Mouse (Mus musculus) cerebellum, postnatal 14 days (tissue): ENCODE measurements around the gene Gna13.

Experiments
- DNase-seq, 2 experiments: peaks; one replicate each; pipeline ENCODE4 v3.0.0; 2021; ENCODE audit warnings: mixed read lengths in 2 of 2

Gna13 gene

DNA sequence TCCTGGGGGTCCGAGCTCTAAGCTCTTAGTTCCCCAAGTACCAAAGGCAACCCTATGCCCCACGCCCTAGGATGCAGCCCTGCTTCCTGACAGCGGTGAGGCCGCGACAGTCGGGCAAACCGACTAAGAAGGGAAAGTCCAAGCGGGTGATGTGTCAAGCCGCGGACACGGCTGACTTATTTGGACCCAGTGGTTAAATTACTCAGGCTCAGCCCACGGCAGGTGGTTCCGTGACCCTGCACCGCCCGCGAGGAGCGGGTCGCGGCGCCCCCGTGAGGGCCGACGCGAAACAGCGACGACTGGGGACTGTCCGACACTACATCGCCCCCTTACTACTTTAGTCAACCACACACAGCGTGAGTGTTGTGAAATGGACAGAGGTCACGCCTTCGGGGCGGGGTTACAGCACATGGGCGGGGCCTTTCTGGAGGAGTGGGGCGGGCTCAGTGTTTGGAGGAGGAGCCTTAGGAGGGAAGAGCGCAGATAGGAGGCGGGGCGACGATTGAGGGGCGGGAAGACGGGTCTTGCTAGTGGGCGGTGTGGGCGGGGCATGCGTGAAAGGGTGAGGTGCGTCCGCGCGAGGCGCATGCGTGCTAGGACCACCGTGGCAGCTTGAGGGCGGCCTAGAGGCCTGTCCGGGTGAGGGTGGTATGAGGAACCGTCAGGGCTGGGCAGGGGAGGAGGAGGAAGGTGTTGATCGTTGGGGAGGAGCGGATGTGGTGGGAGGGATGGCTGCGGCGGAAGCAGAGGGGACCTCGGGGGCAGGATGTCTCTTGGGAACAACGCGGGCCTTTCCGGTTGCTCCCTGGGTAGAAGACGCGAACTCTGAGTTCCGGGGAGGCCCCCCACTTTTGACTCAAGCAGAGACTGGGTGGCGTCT is 63.0 kb downstream of the Gna13 start, which contains the start of gene Amz2:
TSS of gene Amz2 (plus strand) at position 555 of the 880 bp plus-strand sequence.
- DNase-seq = peak; percentile 99 to 100

DNA sequence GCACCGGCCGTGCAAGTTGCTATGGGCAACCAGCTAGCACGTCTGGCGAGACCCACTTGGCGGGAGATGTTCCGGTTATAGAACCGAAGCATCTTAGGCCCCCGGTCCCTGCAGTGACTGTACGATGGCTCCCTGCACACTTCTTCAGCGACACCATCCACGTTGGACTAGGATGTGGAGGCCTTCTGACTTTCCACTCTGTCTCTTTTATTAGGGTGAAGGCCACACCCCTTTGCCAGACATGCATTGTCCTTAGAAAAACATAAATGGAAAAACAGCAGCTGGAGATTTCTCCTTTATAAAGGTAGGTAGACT is 63.6 kb downstream of the Gna13 start:
- DNase-seq = no peak

DNA sequence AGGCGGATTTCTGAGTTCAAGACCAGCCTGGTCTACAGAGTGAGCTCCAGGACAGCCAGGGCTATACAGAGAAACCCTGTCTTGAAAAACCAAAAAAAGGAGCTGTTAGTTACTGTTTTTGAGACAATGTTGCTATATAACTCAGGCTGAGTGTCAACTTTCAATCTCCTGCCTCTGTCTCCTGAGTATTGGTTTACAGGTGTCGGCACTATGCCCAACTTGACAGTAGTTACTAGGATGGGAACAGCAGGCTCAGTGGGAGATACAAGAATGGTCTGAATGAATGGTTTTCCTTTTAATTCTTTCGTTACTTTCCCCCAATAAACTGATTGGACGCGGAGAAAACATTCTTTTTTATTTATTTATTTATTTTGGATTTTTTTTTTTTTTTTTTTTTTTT is 64.7 kb downstream of the Gna13 start:
- no peak for DNase-seq

DNA sequence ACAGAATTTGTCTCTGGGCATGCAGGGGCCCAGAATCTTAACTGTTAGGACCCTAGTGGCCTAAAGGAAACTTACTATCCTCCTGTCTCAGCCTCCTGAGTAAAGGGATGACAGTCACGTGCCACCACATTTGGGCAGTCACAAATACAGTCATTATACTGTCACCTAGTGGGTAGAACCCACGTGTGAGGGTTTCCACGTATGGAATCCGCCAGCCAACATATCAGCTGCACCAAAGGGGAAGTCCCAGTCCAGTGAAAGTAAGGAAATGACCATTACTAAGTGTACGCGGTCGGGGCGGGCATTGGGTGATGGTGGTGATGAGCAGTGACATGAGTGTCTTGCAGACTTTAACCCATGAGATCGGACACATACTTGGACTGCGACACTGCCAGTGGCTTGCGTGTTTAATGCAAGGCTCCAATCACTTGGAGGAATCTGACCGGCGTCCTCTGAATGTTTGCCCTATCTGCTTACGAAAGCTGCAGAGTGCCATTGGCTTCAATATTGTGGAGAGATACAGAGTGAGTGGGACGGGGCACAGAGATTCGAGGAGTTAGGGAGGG is 71.7 kb downstream of the Gna13 start:
- DNase-seq = no peak

DNA sequence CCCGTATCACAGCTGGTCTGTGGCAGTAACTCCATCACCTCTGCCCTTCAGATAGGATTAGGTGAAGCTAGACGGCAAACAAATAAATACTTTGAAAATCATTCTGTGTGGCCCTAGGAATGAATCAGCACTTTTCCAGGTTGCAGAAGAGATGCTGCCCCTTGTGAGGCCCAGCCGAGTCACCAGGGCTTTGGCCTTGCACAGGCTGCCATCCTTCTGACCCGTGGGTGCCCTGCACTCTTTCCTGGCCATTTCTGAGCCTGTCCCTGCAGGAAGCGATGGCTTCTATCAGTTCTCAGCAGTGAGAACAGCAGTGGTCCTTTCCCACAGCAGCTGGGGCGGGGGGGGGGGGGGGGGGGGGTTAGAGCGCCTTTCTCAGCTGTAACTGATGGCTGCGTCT is 74.3 kb downstream of the Gna13 start:
- DNase-seq = no peak

DNA sequence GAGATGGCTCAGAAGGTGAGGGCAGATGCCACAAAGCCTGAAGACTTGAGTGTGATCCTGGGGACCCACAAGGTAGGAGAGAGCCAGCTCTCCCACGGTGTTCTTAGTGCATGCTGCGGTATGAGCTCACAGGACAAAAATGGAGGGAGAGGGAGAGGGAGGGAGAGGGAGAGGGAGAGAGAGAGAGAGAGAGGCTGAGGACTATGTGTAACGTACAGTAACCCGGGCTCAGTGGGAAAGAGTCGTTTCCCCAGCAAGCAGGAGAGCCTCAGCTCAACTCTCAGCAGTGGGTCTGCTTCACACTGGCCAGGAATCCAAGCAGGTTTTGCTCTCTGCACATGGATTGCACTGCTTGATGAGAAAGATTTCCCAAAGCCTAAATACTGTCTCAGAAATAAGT is 76.6 kb downstream of the Gna13 start:
- peak in 1 of 2 experiments; percentile 23 for DNase-seq

DNA sequence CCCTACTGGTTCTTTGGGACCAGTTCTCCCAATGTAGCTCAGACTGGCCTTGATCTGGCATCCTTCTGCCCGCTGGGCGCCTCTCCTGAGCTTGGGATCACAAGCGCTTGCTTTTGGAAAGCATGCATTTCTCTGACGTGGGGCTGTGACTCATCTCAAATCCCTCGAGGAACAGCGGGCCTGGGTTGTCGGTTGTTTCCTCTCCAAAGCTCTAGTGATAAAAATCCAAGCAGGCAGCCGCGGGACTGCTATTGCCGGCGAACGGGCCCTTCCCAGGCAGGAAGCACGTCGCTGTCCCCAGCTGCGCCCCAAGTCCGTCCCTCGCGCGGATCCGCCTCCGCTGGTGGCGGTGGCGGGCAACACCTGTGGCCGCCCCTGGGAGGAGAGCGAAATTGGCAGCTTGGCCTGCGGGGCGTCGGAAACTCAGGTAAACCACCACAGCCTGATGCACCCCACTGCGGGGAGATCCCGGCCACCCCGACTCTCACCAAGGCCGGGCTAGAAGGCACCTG is 77.3 kb downstream of the Gna13 start:
- DNase-seq = peak; percentile 68 to 72

DNA sequence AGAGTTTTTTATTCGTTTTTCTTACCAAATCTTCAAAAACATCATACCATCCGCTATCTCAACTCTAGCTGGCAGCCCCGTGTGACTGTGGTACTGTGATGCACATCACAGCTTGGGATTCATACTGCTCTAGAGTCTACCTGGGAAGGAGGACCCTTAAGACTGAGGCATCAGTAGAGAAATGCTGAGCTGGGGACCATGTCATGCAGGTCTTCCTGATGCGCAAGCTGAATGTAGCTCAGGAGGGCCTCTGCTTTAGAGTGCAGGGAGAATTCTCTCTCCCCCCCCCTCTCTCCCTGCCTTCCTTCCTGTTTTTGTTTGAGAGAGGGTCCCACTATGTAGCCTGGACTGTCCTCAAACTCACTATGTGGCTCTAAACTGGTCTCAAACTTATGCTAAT is 78.0 kb downstream of the Gna13 start:
- DNase-seq = no peak

DNA sequence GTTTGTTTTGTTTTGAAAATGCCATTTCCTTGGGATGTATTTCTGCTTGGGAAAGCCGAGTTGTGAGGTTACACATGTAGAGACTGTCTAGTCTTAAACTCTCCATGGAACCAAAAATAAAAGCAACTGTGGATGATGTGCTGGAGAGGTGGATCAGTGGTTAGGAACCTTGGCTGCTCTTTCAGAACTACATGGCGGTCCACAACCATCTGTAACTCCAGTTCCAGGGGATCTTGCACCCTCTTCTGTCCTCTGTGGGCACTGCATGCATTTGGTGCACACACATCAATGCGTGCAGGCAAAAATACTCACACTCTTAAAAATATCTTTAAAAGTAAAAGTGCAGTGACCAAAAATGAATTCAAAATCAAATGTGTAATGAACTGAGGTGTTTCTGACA is 78.5 kb downstream of the Gna13 start:
- DNase-seq = peak; percentile 49 to 67

DNA sequence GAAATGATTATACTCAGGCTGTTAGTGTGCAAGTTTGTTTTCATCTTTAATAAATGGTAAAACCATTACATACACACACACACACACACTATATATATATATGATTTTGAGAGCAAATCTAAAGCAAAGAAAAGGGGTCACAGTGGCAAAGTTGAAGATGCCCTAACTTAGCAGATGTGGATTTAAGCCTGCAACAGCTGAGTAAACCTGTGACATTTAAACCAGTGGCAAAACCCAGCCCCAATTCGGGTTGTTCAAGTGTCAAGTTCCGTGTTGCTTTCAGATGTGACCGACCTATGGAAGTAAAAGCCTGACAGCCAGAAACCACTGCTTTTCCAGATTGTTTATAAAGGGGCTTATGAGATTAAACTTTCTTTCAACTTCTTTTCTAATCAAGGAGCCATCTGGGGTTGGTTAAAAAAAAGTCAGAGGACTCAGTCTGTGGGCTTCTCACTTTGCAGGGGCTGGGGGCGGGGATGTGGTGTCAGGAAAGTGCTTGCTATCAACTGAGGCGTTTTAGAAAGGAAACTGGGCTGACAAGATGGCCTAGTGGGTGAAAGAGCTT is 79.6 kb downstream of the Gna13 start:
- DNase-seq = no peak

DNA sequence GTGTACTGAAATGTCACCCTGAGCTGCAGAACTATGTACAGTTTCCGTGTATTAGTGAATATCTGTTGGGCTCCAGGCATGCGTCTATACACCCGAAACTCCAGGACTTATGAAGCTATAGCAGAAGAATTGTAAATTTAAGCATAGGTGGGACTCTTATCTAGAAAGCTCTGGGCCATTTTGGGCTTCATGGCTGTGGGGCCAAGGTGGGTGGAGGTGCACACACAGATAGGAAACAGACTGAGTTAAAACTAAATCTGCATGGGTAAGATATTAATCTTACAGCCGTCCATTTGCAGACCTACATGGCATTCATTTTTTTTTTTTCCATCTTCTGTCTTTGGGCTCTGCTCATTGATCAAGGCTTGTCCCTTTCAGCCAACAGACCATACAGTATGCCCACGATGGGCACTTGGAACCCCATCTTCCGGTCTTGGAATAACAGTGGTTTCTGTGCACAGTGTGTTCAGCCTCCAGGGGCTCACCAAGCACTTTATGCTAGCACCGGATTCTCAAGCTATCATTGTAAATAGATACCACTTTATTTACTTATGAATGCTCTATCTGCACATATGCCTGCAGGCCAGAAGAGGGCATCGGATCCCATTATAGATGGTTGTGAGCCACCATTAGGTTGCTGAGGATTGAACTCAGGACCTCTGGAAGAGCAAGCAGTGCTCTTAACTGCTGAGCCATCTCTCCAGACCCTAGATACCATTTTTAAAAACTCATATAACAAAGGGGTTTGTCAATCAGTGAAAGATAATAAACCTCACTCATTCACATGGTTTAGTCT is 81.0 kb downstream of the Gna13 start:
- DNase-seq = no peak

DNA sequence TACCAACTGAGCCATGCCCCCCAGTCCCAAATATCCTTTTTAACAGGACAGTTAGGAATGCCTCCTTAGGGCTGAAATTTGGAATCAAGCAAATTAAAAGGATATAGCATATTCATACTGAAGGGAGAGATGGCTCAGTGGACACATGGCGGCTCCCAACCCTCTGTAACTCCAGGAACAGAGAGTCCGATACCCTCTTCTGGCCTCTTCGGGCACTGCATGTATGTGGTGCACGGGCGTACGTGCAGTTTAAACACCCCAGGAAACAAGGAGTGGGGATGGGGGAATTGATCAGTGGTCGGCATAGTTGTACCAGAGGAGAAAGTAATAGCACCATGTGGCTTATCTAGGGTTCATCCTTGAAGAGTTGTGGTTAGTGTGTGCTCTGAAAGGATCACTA is 82.0 kb downstream of the Gna13 start:
- DNase-seq = peak; percentile 55 to 71

DNA sequence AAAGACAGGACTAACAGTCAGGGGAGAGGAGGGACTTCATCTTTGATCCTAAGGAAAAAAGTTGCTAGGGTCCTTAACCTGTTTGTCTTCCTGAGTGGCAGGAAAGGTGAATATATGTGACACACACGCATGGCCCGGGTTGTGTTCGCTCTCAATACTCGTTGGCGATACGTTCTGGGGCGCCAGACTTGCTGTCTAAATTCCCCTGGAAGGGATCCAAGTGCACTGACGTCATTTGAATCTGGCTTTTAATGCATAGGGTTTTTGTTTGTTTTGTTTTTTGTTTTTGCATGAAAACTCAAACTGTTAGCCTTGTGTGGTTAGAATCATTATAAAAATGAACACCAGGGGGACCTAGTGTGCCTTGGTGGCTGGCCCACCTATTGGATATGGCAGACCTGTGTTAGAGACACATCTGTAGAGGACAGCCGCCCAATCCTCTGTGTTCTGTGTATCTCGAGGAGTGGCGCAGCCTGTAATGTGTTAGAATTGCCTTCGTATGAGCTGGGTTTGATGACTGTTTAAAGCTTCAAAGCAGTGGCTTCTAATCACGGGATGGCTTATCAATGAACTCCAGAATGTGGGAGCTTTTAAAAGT is 82.9 kb downstream of the Gna13 start:
- DNase-seq = peak; percentile 49 to 65
